Mouse (Mus musculus): Measurements from ENCODE around the gene Clcnkb. TPM values are rescaled to one million over a fixed set of nuclear protein-coding genes. Genes with fewer than 3 reads are reported as not detected.

Gene Clcnkb
- polyA plus RNA-seq, 1 experiment from 2014 or later, result not detected

- Histone ChIP-seq H3K9me3 (ENCODE audit: low read length) (no peaks in the 10 kb centered on the region), H3K4me1 (ENCODE audit: insufficient read depth, low read depth, low read length) (no peaks in the 10 kb centered on the region), H3K27ac (ENCODE audit: low read length) (no peak within 1 kb of the TSS), H3K9ac (replicated peaks; ENCODE audit: low read depth) (0 out of 2 replicates have a peak within 1 kb of the TSS, but pooled peaks have one; percentile 1), H3K36me3 (ENCODE audit: insufficient read depth, low read length) (no peaks in the 10 kb centered on the region), H3K4me3 (ENCODE audit: low read depth, low read length) (peak within 1 kb of the TSS; percentile 43), H3K27me3 (replicated peaks; ENCODE audit: insufficient read depth, low read length) (peaks cover 5% of the 10 kb centered on the region; the same call in 1 of the 2 replicates), H3K4me2 (replicated peaks; ENCODE audit: low read depth, low read length) (peak within 1 kb of the TSS; percentile 87)
- DNase-seq (ENCODE audit: low spot score), result peak; percentile 71
- WGBS, result 1% methylated on average over 23 of the region's 71 CpGs
- peak; percentile 77 for ATAC-seq
- TF ChIP-seq CTCF (IDR thresholded peaks at IDR 0.05), result no peak
- TF ChIP-seq EP300 (IDR thresholded peaks at IDR 0.05), result no peak
Observed at GRCm38 (mm10) chr4:141367997-141368791, 47.6 kb downstream of the Clcnkb start, which contains the start of gene Fam131c. TSS of gene Fam131c (plus strand) at chr4:141368220.

DNA sequence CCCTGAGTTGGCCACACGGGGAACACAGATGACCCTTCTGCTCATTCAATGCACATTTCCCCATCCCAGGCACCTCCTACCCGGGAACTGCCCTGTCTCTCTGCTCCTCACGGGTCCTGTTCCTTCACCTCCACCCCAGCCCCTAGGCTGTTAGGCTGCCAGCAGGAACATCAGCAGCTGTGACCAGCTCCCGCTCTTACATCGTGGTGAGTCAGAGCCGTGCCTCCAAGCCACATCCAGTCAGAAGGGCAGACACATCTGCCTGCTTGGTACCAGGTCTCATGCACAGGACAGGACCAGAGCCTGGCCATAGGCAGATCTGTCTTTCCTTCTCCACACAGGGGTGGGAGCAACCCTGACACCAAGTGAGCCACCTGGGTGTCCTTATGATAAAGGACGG lies 49.9 kb downstream of the Clcnkb start:
- no peak for ATAC-seq
- no peak for TF ChIP-seq CTCF (IDR thresholded peaks at IDR 0.05)
- TF ChIP-seq EP300 (IDR thresholded peaks at IDR 0.05), result no peak
- no peaks in the 10 kb centered on the region for H3K4me1 ChIP-seq (ENCODE audit: insufficient read depth, low read depth, low read length)
- H3K27me3 ChIP-seq (replicated peaks; ENCODE audit: insufficient read depth, low read length), result peaks cover 5% of the 10 kb centered on the region; the same call in 1 of the 2 replicates
- DNase-seq (ENCODE audit: low spot score), result no peak
- H3K27ac ChIP-seq (ENCODE audit: low read length), result no peak overlapping the region
- H3K9ac ChIP-seq (replicated peaks; ENCODE audit: low read depth), result no peak overlapping the region
- H3K36me3 ChIP-seq (ENCODE audit: insufficient read depth, low read length), result no peaks in the 10 kb centered on the region
- H3K9me3 ChIP-seq (ENCODE audit: low read length), result no peaks in the 10 kb centered on the region
- no peak overlapping the region for H3K4me2 ChIP-seq (replicated peaks; ENCODE audit: low read depth, low read length)
- 52% methylated on average over 7 of the region's 7 CpGs for WGBS
- no peak overlapping the region for H3K4me3 ChIP-seq (ENCODE audit: low read depth, low read length)

- no peaks in the 10 kb centered on the region for H3K4me1 ChIP-seq (ENCODE audit: insufficient read depth, low read depth, low read length)
- DNase-seq (ENCODE audit: low spot score) (no peak), ATAC-seq (no peak)
- H3K9ac ChIP-seq (replicated peaks; ENCODE audit: low read depth), result no peak overlapping the region
- TF ChIP-seq EP300 (IDR thresholded peaks at IDR 0.05) (no peak), CTCF (IDR thresholded peaks at IDR 0.05) (no peak)
- no peaks in the 10 kb centered on the region for H3K9me3 ChIP-seq (ENCODE audit: low read length)
- peaks cover 5% of the 10 kb centered on the region; the same call in 1 of the 2 replicates for H3K27me3 ChIP-seq (replicated peaks; ENCODE audit: insufficient read depth, low read length)
- H3K4me3 ChIP-seq (ENCODE audit: low read depth, low read length), result no peak overlapping the region
- H3K27ac ChIP-seq (ENCODE audit: low read length), result no peak overlapping the region
- WGBS, result 60% methylated on average over 8 of the region's 8 CpGs
- H3K4me2 ChIP-seq (replicated peaks; ENCODE audit: low read depth, low read length), result no peak overlapping the region
- no peaks in the 10 kb centered on the region for H3K36me3 ChIP-seq (ENCODE audit: insufficient read depth, low read length)
Observed at GRCm38 (mm10) chr4:141365126-141365525, 50.7 kb downstream of the Clcnkb start.

- Histone ChIP-seq H3K9me3 (ENCODE audit: low read length) (no peaks in the 10 kb centered on the region), H3K36me3 (ENCODE audit: insufficient read depth, low read length) (no peaks in the 10 kb centered on the region), H3K4me2 (replicated peaks; ENCODE audit: low read depth, low read length) (no peak overlapping the region), H3K4me1 (ENCODE audit: insufficient read depth, low read depth, low read length) (no peaks in the 10 kb centered on the region), H3K9ac (replicated peaks; ENCODE audit: low read depth) (no peak overlapping the region), H3K4me3 (ENCODE audit: low read depth, low read length) (no peak overlapping the region), H3K27ac (ENCODE audit: low read length) (no peak overlapping the region), H3K27me3 (replicated peaks; ENCODE audit: insufficient read depth, low read length) (no peaks in the 10 kb centered on the region; the same call in 1 of the 2 replicates)
- TF ChIP-seq CTCF (IDR thresholded peaks at IDR 0.05) (peak; percentile 93), EP300 (IDR thresholded peaks at IDR 0.05) (no peak)
- ATAC-seq, result peak; percentile 29; the same call in 1 of the 2 replicates
- WGBS, result 21% methylated on average over 11 of the region's 11 CpGs
- peak; percentile 87 for DNase-seq (ENCODE audit: low spot score)
Observed at GRCm38 (mm10) chr4:141362937-141363548, 52.8 kb downstream of the Clcnkb start.

- H3K27me3 ChIP-seq (replicated peaks; ENCODE audit: insufficient read depth, low read length), result no peaks in the 10 kb centered on the region; the same call in 1 of the 2 replicates
- no peaks in the 10 kb centered on the region for H3K4me1 ChIP-seq (ENCODE audit: insufficient read depth, low read depth, low read length)
- no peaks in the 10 kb centered on the region for H3K36me3 ChIP-seq (ENCODE audit: insufficient read depth, low read length)
- H3K9me3 ChIP-seq (ENCODE audit: low read length), result peaks cover 3% of the 10 kb centered on the region; the same call in 1 of the 2 replicates
- WGBS, result 43% methylated on average over 7 of the region's 7 CpGs
- no peak overlapping the region for H3K4me2 ChIP-seq (replicated peaks; ENCODE audit: low read depth, low read length)
- ATAC-seq (no peak), DNase-seq (ENCODE audit: low spot score) (peak; percentile 31)
- TF ChIP-seq CTCF (IDR thresholded peaks at IDR 0.05), result peak; percentile 70
- no peak for TF ChIP-seq EP300 (IDR thresholded peaks at IDR 0.05)
- H3K4me3 ChIP-seq (ENCODE audit: low read depth, low read length), result no peak overlapping the region
- H3K9ac ChIP-seq (replicated peaks; ENCODE audit: low read depth), result no peak overlapping the region
- H3K27ac ChIP-seq (ENCODE audit: low read length), result no peak overlapping the region
Observed at GRCm38 (mm10) chr4:141360846-141361245, 55.0 kb downstream of the Clcnkb start.

DNA sequence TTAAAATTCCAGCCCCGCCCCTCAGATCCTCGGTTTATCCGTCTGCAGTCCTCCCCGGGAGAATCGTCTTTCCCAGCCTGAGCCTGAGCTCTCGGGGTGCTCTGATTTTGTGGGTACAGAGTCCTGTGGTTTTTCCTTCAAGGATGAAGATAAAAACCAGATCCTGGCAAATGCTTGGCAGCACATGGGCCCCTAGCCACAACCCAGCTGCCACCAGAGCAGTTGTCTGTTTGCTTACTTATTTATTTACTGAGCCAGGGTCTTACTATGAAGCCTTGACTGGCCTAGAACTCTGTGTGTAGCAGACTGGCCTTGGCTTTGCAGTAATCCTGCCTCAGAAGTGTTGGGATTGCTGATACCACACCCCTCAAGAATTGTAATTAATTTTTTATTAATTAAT lies 56.6 kb downstream of the Clcnkb start:
- no peak overlapping the region for H3K4me2 ChIP-seq (replicated peaks; ENCODE audit: low read depth, low read length)
- H3K36me3 ChIP-seq (ENCODE audit: insufficient read depth, low read length), result no peaks in the 10 kb centered on the region
- H3K27ac ChIP-seq (ENCODE audit: low read length), result no peak overlapping the region
- 81% methylated on average over 6 of the region's 6 CpGs for WGBS
- ATAC-seq, result no peak
- no peak overlapping the region for H3K4me3 ChIP-seq (ENCODE audit: low read depth, low read length)
- TF ChIP-seq EP300 (IDR thresholded peaks at IDR 0.05) (no peak), CTCF (IDR thresholded peaks at IDR 0.05) (no peak)
- no peak overlapping the region for H3K9ac ChIP-seq (replicated peaks; ENCODE audit: low read depth)
- peaks cover 3% of the 10 kb centered on the region; the same call in 1 of the 2 replicates for H3K9me3 ChIP-seq (ENCODE audit: low read length)
- no peak for DNase-seq (ENCODE audit: low spot score)
- no peaks in the 10 kb centered on the region for H3K27me3 ChIP-seq (replicated peaks; ENCODE audit: insufficient read depth, low read length)
- H3K4me1 ChIP-seq (ENCODE audit: insufficient read depth, low read depth, low read length), result no peaks in the 10 kb centered on the region
